Mouse (Mus musculus) layer of hippocampus, postnatal 14 days (tissue): ENCODE data around the gene Smpdl3a. TPM values are rescaled to one million over a fixed set of nuclear protein-coding genes. Genes with fewer than 3 reads are reported as not detected.

Experiments
- DNase-seq, 2 experiments: peaks; one replicate each; pipeline ENCODE4 v3.0.0; 2021 to 2022; ENCODE audit warnings: low spot score in 2 of 2, mixed read lengths in 1 of 2
- total RNA-seq, 2 experiments: library from RNA; stranded (reverse); gene quantifications; 2 replicates each; pipeline ENCODE4 v1.2.3; 2021

The Smpdl3a gene
- total RNA-seq, 2 experiments from 2014 or later, result 31.2 to 32.6 TPM

GRCm38 (mm10) chr10:57815869-57816268 lies 21.7 kb downstream of the Smpdl3a start:
- DNase-seq, result no peak

- no peak for DNase-seq
These were observed 25.1 kb downstream of the Smpdl3a start for GRCm38 (mm10) chr10:57819209-57819608.

GRCm38 (mm10) chr10:57822473-57822872 lies 28.3 kb downstream of the Smpdl3a start:
- peak; percentile 43 to 82 for DNase-seq

DNA sequence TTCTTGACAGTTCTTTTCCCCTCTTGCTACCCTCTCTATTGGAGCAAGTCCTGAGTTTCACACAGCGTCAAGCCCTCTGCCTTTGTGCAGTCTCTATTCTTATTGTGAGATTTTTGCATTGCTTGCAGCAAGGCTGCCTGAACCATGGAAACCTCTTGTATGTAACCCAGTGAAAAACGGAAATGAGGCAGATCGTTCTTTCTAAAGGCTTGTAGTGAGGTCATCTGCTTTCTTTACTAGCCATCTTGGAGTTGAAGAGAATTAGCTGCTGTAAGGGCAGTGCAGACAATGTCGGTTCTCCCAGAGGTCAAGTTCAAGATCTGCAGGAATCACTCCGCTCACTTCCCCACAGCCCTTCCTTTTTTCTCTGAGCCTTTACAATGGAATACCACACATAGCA lies 34.5 kb downstream of the Smpdl3a start:
- DNase-seq, result peak in 1 of 2 experiments; percentile 26

DNA sequence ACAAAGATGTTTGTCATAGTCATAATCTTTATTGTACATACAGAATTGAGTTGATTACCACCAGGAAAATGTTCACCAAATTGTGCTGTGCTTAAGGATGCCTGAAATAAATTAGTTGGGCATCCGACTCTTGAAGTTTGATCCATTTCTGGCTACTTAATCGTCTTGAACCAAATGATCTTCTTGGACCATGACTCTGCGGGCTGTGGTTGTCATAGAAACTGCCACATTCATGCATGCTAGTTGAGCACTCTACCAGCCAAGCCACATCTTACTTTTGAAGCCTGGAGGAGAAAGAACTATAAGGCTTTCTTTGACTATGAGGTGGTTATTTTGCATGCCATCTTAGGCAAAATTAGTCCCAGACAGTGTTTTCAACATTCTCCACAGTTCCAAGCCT lies 35.5 kb downstream of the Smpdl3a start:
- DNase-seq, result no peak

DNA sequence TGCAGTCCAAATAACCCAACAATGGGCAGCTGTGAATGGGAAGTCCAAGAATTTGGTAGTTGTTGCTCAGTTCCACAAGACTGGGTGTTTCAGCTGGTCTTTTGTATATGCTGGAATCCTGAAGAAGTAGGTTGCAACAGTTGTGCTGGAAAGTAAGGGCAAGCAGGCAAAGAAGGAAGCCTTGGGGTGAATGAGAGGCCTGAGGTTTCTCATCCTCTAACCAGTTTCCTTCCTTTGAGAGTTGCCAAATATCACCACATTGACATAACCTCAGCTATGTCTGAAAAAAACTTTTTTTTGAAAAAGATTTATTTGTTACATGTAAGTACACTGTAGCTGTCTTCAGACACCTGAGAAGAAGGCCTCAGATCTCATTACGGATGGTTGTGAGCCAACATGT lies 41.0 kb downstream of the Smpdl3a start:
- DNase-seq, result no peak

GRCm38 (mm10) chr10:57835982-57836381 lies 41.8 kb downstream of the Smpdl3a start:
- no peak for DNase-seq

- DNase-seq, result peak; percentile 59 to 83
These were observed 47.7 kb downstream of the Smpdl3a start for GRCm38 (mm10) chr10:57841638-57842509.

- DNase-seq, result peak in 1 of 2 experiments; percentile 47
These were observed 54.0 kb downstream of the Smpdl3a start for GRCm38 (mm10) chr10:57847916-57848682.

Other genes starting within 250 kb of the Smpdl3a start
- 10 to 100 TPM in 1 of 2 experiments, 1 to 10 TPM in 1; 7.6 to 10.5 TPM for gene Pkib, start 162.4 kb upstream of the Smpdl3a start, total RNA-seq
- gene Fabp7, start 9.5 kb upstream of the Smpdl3a start, total RNA-seq, result 100 to 1,000 TPM; 178 to 206 TPM